Mouse (Mus musculus) ES-Bruce4 (cell line): ENCODE measurements around the gene Homer2. TPM values are rescaled to one million over a fixed set of nuclear protein-coding genes. Genes with fewer than 3 reads are reported as not detected.

Experiments
- H3K27ac ChIP-seq: 2 replicates; pipeline ENCODE4 v1.5.1; 2012; ENCODE audit warnings: low read length, inconsistent platforms; ENCODE audit not compliant: insufficient read depth
- H3K27me3 ChIP-seq: 2 replicates; pipeline ENCODE4 v1.6.1; 2012; ENCODE audit warnings: mild to moderate bottlenecking, low read length, inconsistent platforms; ENCODE audit not compliant: control insufficient read depth, poor library complexity, insufficient read depth, severe bottlenecking
- H3K36me3 ChIP-seq: 2 replicates; pipeline ENCODE4 v1.6.1; 2012; ENCODE audit warnings: inconsistent platforms, mild to moderate bottlenecking, low read length, moderate library complexity; ENCODE audit not compliant: control insufficient read depth, poor library complexity, insufficient read depth, severe bottlenecking
- H3K4me1 ChIP-seq: one replicate; pipeline ENCODE4 v1.8.1; 2011; ENCODE audit warnings: low read length; ENCODE audit not compliant: control insufficient read depth, insufficient read depth
- H3K4me3 ChIP-seq: 2 replicates; pipeline ENCODE4 v1.5.1; 2011; ENCODE audit warnings: low read depth, mild to moderate bottlenecking, low read length
- H3K9ac ChIP-seq: 2 replicates; pipeline ENCODE4 v1.6.1; 2012; ENCODE audit warnings: low read depth, mild to moderate bottlenecking, inconsistent platforms; ENCODE audit not compliant: poor library complexity, severe bottlenecking
- H3K9me3 ChIP-seq: replicated peaks from 2 replicates; pipeline ENCODE4 v1.6.1; 2012; ENCODE audit warnings: mild to moderate bottlenecking, low read length, inconsistent platforms; ENCODE audit not compliant: control insufficient read depth, poor library complexity, insufficient read depth, severe bottlenecking
- CTCF ChIP-seq: IDR thresholded peaks from one replicate; pipeline ENCODE4 v1.8.1; 2011; ENCODE audit warnings: low read depth, low read length
- EP300 ChIP-seq: IDR thresholded peaks from 2 replicates; pipeline ENCODE4 v1.6.1; 2011; ENCODE audit warnings: low read depth, low read length; ENCODE audit not compliant: insufficient read depth
- POLR2A ChIP-seq: IDR thresholded peaks from one replicate; pipeline ENCODE4 v1.8.1; 2011; ENCODE audit warnings: low read length; ENCODE audit not compliant: insufficient read depth
- polyA plus RNA-seq: library from polyadenylated mRNA; stranded (reverse); fragments of >200 nt; gene quantifications from 2 replicates; pipeline ENCODE4 v1.2.4, GENCODE M21; 2011; ENCODE audit warnings: low read depth; ENCODE audit not compliant: missing spikeins, insufficient read depth, insufficient read length

Homer2 gene
- polyA plus RNA-seq, 1 experiment: 9.2 TPM

GRCm38 (mm10) chr7:81735300-81736048 is 28.1 kb upstream of the Homer2 start:
- Histone ChIP-seq H3K36me3 (no peaks in the 10 kb centered on the region), H3K9ac (no peak overlapping the region), H3K4me3 (no peak overlapping the region), H3K9me3 (no peaks in the 10 kb centered on the region), H3K4me1 (no peaks in the 10 kb centered on the region), H3K27me3 (no peaks in the 10 kb centered on the region), H3K27ac (no peak overlapping the region)
- TF ChIP-seq EP300 (no peak), CTCF (no peak), POLR2A (no peak)

GRCm38 (mm10) chr7:81732183-81733089 is 25.1 kb upstream of the Homer2 start:
- no peaks in the 10 kb centered on the region for H3K9me3 ChIP-seq
- no peaks in the 10 kb centered on the region for H3K36me3 ChIP-seq
- H3K4me1 ChIP-seq: no peaks in the 10 kb centered on the region
- no peak overlapping the region for H3K27ac ChIP-seq
- no peaks in the 10 kb centered on the region for H3K27me3 ChIP-seq
- H3K9ac ChIP-seq: no peak overlapping the region
- TF ChIP-seq CTCF: no peak
- no peak for TF ChIP-seq POLR2A
- TF ChIP-seq EP300: no peak
- no peak overlapping the region for H3K4me3 ChIP-seq

GRCm38 (mm10) chr7:81731181-81731651 is 23.9 kb upstream of the Homer2 start:
- Histone ChIP-seq H3K4me3 (no peak overlapping the region), H3K27ac (no peak overlapping the region), H3K36me3 (no peaks in the 10 kb centered on the region), H3K9ac (no peak overlapping the region), H3K4me1 (no peaks in the 10 kb centered on the region), H3K27me3 (no peaks in the 10 kb centered on the region), H3K9me3 (no peaks in the 10 kb centered on the region)
- no peak for TF ChIP-seq EP300
- TF ChIP-seq POLR2A: no peak
- no peak for TF ChIP-seq CTCF

- H3K36me3 ChIP-seq: no peaks in the 10 kb centered on the region
- H3K9me3 ChIP-seq: no peaks in the 10 kb centered on the region
- no peaks in the 10 kb centered on the region for H3K27me3 ChIP-seq
- H3K4me1 ChIP-seq: no peaks in the 10 kb centered on the region
- no peak for TF ChIP-seq POLR2A
- no peak for TF ChIP-seq CTCF
- TF ChIP-seq EP300: no peak
- H3K9ac ChIP-seq: no peak overlapping the region
- no peak overlapping the region for H3K27ac ChIP-seq
- no peak overlapping the region for H3K4me3 ChIP-seq
Measured at GRCm38 (mm10) chr7:81729787-81730186, 22.5 kb upstream of the Homer2 start.

- no peaks in the 10 kb centered on the region for H3K9me3 ChIP-seq
- H3K4me3 ChIP-seq: no peak overlapping the region
- no peak overlapping the region for H3K9ac ChIP-seq
- H3K27me3 ChIP-seq: no peaks in the 10 kb centered on the region
- no peak overlapping the region for H3K27ac ChIP-seq
- TF ChIP-seq EP300 (no peak), POLR2A (no peak), CTCF (no peak)
- no peaks in the 10 kb centered on the region for H3K4me1 ChIP-seq
- no peaks in the 10 kb centered on the region for H3K36me3 ChIP-seq
Measured at GRCm38 (mm10) chr7:81727716-81728115, 20.4 kb upstream of the Homer2 start.

- H3K4me1 ChIP-seq: no peaks in the 10 kb centered on the region
- TF ChIP-seq POLR2A (no peak), EP300 (no peak), CTCF (no peak)
Measured at GRCm38 (mm10) chr7:81726728-81727005, 19.3 kb upstream of the Homer2 start.

More at GRCm38 (mm10) chr7:81726728-81727005, 19.3 kb upstream of the Homer2 start:
- H3K4me3 ChIP-seq: no peak overlapping the region
- no peaks in the 10 kb centered on the region for H3K27me3 ChIP-seq
- no peaks in the 10 kb centered on the region for H3K9me3 ChIP-seq
- H3K36me3 ChIP-seq: no peaks in the 10 kb centered on the region
- H3K27ac ChIP-seq: no peak overlapping the region
- H3K9ac ChIP-seq: no peak overlapping the region
